ENCODE assay signal across 10 mouse cellular contexts in genomic region chr12:111203076-111203475, GRCm38 (mm10). TPM values are rescaled to one million over a fixed set of nuclear protein-coding genes. Genes with fewer than 3 reads are reported as not detected.
DNase-seq lines count a peak whose midpoint lies in the region; ATAC-seq and TF ChIP-seq lines count a peak whose summit lies in the region.
"Had no signal": no experiment of that assay in that cellular context is flagged by ENCODE, and none has a peak within 500 bp of the region (broad histone marks: within the 10 kb centered on the region; RNA-seq: fewer than 3 reads in every experiment).

No protein-coding gene starts in this region.

- ATAC-seq in hindbrain, postnatal 0 days = peak; percentile 64; the same call in 1 of the 2 replicates
- ATAC-seq in activated CD4-positive, CD25-positive, alpha-beta regulatory T cell, adult 4 months = no peak

- H3K9ac ChIP-seq in hindbrain, postnatal 0 days (replicated peaks; ENCODE audit: low read length) = no peak overlapping the region

- H3K4me1 ChIP-seq in embryonic facial prominence, embryonic 10.5 days = peaks cover 12% of the 10 kb centered on the region; the same call in 1 of the 2 replicates
- no peaks in the 10 kb centered on the region for H3K4me1 ChIP-seq in hindbrain, postnatal 0 days (ENCODE audit: insufficient read depth, low read length)

- no peak overlapping the region for H3K4me3 ChIP-seq in embryonic facial prominence, embryonic 10.5 days
- no peak overlapping the region for H3K4me3 ChIP-seq in hindbrain, postnatal 0 days (ENCODE audit: low read length)

- H3K9me3 ChIP-seq in embryonic facial prominence, embryonic 10.5 days = no peaks in the 10 kb centered on the region
- H3K9me3 ChIP-seq in hindbrain, postnatal 0 days (ENCODE audit: low read length) = no peaks in the 10 kb centered on the region

- WGBS in embryonic facial prominence, embryonic 10.5 days = 75% methylated on average over 10 of the region's 10 CpGs
- 30% methylated on average over 10 of the region's 10 CpGs for WGBS in hindbrain, postnatal 0 days

- no peaks in the 10 kb centered on the region for H3K36me3 ChIP-seq in embryonic facial prominence, embryonic 10.5 days (replicated peaks)
- no peaks in the 10 kb centered on the region for H3K36me3 ChIP-seq in hindbrain, postnatal 0 days (ENCODE audit: insufficient read depth, low read length)

- H3K27ac ChIP-seq in embryonic facial prominence, embryonic 10.5 days (replicated peaks) = no peak overlapping the region
- peak overlapping the region; percentile 69; the same call in 1 of the 2 replicates for H3K27ac ChIP-seq in hindbrain, postnatal 0 days

- peak; percentile 58 for TF ChIP-seq CTCF in hindbrain, postnatal 0 days (IDR thresholded peaks at IDR 0.05; ENCODE audit: low read depth)

- DNase-seq in layer of hippocampus, adult 18-20 months (ENCODE audit: low spot score in 2 of 2) = peak; percentile 20 to 42
- no peak for DNase-seq in layer of hippocampus, adult 9-11 months
- peak; percentile 17 for DNase-seq in embryonic facial prominence, embryonic 10.5 days (ENCODE audit: low spot score)
- DNase-seq in hindbrain, postnatal 0 days (ENCODE audit: low spot score) = peak; percentile 75
- DNase-seq in right cerebral cortex, adult 18-20 months = peak; percentile 20
- DNase-seq in lung, postnatal 4 days = no peak
- no peak for DNase-seq in adipocyte (ENCODE audit: low spot score)
- DNase-seq: lung, adult 18-20 months had no signal

- H3K27me3 ChIP-seq in embryonic facial prominence, embryonic 10.5 days (replicated peaks; ENCODE audit: low read depth, poor library complexity, severe bottlenecking) = no peaks in the 10 kb centered on the region
- H3K27me3 ChIP-seq in hindbrain, postnatal 0 days (ENCODE audit: insufficient read depth, low read length) = no peaks in the 10 kb centered on the region

- 0 out of 2 replicates have a peak overlapping the region, but pooled peaks have one; percentile 7 for H3K4me2 ChIP-seq in hindbrain, postnatal 0 days (ENCODE audit: low read depth, low read length)

RNA-seq across cellular contexts. Expression of gene 4930595D18Rik, which starts 18.8 kb away (rescaled TPM):
- not detected for total RNA-seq in layer of hippocampus, adult 18-20 months (2021)
- polyA plus RNA-seq in embryonic facial prominence, embryonic 10.5 days (2016; fragmentation: Nextera tagmentation; extraction: Ambion mirVana) = not detected in 2 replicates
- not detected in 2 replicates for total RNA-seq in hindbrain, postnatal 0 days (2014; rRNA removed)
- polyA plus RNA-seq in hindbrain, postnatal 0 days (2015; fragmentation: Nextera tagmentation; extraction: Ambion mirVana) = not detected in 2 replicates
- polyA plus RNA-seq in activated CD4-positive, CD25-positive, alpha-beta regulatory T cell, adult 4 months (2017; shearing (Covaris generic)) = 1 to 10 TPM in 1 of 2 experiments, not detected in 1; 2.8 TPM
- polyA plus RNA-seq: large intestine, adult 2 months had no signal

RNA-seq across cellular contexts. Expression of gene Traf3, which starts 36.9 kb away (rescaled TPM):
- total RNA-seq in layer of hippocampus, adult 18-20 months (2021) = 10 to 100 TPM; 53.6 to 53.7 TPM
- 9.5 and 10.6 TPM in 2 replicates for polyA plus RNA-seq in embryonic facial prominence, embryonic 10.5 days (2016; fragmentation: Nextera tagmentation; extraction: Ambion mirVana)
- total RNA-seq in hindbrain, postnatal 0 days (2014; rRNA removed) = 35.8 and 40.8 TPM in 2 replicates
- polyA plus RNA-seq in hindbrain, postnatal 0 days (2015; fragmentation: Nextera tagmentation; extraction: Ambion mirVana) = 12.9 and 13.7 TPM in 2 replicates
- 10 to 100 TPM; 14.4 to 15.5 TPM for polyA plus RNA-seq in activated CD4-positive, CD25-positive, alpha-beta regulatory T cell, adult 4 months (2017; shearing (Covaris generic))

Comparison
In these comparisons a context has a peak if more than half of its experiments do, and no peak if none do; other contexts are left out.
1. DNase-seq: peak in layer of hippocampus, adult 18-20 months (2 of 2), embryonic facial prominence, embryonic 10.5 days (single experiment), hindbrain, postnatal 0 days (single experiment) and right cerebral cortex, adult 18-20 months (single experiment); none in layer of hippocampus, adult 9-11 months (single experiment), lung, postnatal 4 days (0 of 2) and adipocyte (single experiment).